Mouse (Mus musculus): ENCODE measurements around the gene Rex1bd. TPM values are rescaled to one million over a fixed set of nuclear protein-coding genes. Genes with fewer than 3 reads are reported as not detected.

Gene Rex1bd
- total RNA-seq, 2 experiments from 2014 or later: 109 to 113 TPM

GRCm38 (mm10) chr8:70504851-70505250, 1.7 kb downstream of the Rex1bd start:
- DNase-seq: peak; percentile 80
- intact Hi-C loops (cut with DNase I): loop anchor here (5.0 kb wide), 2 partner anchors 53 to 82 kb away; no protein-coding TSS in a partner anchor

GRCm38 (mm10) chr8:70504291-70504716, 2.2 kb downstream of the Rex1bd start:
- intact Hi-C loops (cut with DNase I): loop anchor here (5.0 kb wide), 1 partner anchor 52 kb away; no protein-coding TSS in a partner anchor
- peak; percentile 71 to 74 for DNase-seq

GRCm38 (mm10) chr8:70503062-70503750, 3.3 kb downstream of the Rex1bd start:
- intact Hi-C loops (cut with DNase I): loop anchor here (1.0 to 5.0 kb wide), 3 partner anchors 51 to 120 kb away; no protein-coding TSS in a partner anchor
- peak; percentile 75 to 76 for DNase-seq

- intact Hi-C loops (cut with DNase I): loop anchor here (2.0 to 5.0 kb wide), 2 partner anchors 50 to 88 kb away; no protein-coding TSS in a partner anchor
- no peak for DNase-seq
Measured at GRCm38 (mm10) chr8:70502540-70502939, 4.0 kb downstream of the Rex1bd start.

DNA sequence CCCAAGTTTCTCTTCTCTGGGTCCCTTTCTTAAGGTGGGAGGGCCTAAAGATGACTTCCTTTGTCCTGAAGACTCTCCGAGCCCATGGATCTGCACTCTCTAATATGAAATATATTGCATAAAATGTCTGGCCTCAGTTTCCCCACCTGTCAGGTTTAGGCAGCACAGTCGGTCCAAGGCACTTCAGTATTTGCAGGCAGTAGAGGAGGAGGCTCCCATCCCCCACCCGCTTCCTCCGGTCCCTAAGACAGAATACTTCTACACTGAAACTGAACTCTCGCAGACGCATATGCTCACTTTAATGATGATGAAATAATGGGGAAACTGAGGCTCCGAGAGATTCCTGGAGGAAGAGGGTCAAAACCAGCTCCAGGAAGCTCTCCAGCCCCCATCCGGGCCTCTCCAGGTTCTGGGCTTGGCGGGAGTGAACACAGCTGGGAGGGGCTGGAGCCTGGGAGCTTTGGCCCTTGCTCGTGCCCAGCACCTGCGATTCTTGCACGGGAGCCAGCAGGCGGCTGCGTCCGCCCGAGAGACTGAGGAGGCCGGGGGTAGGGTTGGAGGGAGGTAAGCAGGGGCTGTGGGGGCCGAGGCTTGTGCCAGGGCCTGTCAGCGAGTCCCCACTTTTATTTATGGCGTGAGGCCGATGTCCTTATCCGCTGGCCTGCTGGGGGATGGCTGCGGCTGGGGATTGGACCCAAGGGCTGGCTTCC, 4.6 kb downstream of the Rex1bd start:
- no peak for DNase-seq
- intact Hi-C loops (cut with DNase I): loop anchor here (2.0 to 5.0 kb wide), 2 partner anchors 50 to 87 kb away; no protein-coding TSS in a partner anchor

GRCm38 (mm10) chr8:70500386-70501301, 5.9 kb downstream of the Rex1bd start:
- DNase-seq: no peak
- intact Hi-C loops (cut with DNase I): loop anchor here (5.0 kb wide), 1 partner anchor 48 kb away; no protein-coding TSS in a partner anchor

GRCm38 (mm10) chr8:70495771-70496062, 10.8 kb downstream of the Rex1bd start:
- DNase-seq: no peak
- intact Hi-C loops (cut with DNase I): no loop called here

DNA sequence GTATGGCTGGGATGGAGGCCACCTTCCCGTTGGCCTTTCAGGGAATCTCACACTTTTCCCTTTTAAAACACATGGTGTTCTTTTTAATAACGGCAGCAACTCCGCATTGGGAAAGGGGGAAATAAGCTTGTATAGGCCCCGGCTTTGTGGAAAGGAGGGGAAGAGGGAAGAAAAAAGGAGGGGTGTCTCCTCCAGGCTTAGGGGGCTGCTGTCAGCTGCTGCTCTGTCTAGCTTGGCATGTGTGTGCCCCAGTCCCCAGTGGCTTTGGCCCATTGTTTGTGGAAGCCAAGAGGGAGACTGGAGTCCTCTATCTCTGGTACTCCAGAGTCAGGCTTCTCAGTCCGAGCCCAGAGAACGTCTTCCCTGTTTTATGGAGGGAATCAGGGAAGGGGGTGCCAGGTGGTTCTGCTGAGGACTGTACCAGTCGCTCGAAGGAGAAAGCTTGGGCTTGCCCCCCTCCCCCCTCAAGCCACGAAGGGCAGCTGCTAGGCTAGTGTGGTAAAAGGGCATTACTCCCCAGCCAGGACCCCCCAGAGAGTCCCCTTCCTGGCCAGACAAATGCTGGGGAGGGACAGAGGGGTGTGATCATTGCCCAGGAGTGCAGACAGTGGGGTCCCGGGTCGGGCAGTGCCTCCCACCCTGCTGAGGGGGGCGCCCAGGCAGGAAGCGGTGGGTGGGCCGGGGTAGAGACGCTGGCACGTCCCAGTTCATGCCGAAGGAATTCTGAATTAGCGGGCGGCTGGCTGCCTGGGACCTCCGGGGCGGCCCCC, 11.4 kb downstream of the Rex1bd start:
- intact Hi-C loops (cut with DNase I): no loop called here
- no peak for DNase-seq

- no peak for DNase-seq
- intact Hi-C loops (cut with DNase I): no loop called here
Measured at GRCm38 (mm10) chr8:70494416-70494945, 12.1 kb downstream of the Rex1bd start.

GRCm38 (mm10) chr8:70493692-70494415, 12.7 kb downstream of the Rex1bd start:
- no peak for DNase-seq
- intact Hi-C loops (cut with DNase I): no loop called here

DNA sequence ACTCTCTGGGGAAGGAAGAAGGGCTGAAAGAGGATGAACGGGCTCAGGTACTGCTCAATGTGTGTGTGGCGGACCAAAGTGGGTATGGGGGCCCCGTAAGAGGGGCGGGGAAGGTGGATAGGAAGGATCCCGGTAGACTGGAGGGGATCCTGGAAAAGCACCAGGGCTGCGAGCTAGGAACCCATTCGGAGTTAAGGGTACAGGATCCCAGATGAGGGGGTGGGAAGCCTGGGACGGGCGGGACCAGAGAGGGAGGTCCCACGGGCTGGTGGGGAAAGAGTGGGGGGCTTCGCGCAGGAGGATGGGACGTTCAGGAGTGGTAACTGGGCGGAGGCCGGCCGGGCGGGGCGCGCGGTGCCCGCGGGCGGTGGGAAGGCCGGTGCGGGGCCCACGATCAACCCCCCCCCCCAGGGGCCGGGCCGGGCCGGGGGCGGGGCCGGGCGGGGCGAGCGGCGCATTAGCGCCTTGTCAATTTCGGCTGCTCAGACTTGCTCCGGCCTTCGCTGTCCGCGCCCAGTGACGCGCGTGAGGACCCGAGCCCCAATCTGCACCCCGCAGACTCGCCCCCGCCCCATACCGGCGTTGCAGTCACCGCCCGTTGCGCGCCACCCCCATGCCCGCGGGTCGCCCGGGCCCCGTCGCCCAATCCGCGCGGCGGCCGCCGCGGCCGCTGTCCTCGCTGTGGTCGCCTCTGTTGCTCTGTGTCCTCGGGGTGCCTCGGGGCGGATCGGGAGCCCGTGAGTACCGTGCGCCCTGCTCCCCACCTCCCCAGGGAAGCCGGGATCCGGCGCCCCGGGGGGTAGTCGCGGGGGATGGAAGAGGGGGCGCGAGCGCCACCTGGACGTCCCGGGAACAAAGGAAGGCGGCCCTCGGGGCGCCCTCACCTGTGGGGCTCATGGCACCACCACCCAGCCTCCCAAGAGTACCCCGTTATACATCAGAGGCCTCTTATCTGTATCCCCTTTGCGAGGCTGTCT, 13.6 kb downstream of the Rex1bd start, which contains the start of gene Crlf1:
TSS of gene Crlf1 (plus strand) at position 495 of the 977 bp plus-strand sequence.
- intact Hi-C loops (cut with DNase I): no loop called here
- DNase-seq: no peak

DNA sequence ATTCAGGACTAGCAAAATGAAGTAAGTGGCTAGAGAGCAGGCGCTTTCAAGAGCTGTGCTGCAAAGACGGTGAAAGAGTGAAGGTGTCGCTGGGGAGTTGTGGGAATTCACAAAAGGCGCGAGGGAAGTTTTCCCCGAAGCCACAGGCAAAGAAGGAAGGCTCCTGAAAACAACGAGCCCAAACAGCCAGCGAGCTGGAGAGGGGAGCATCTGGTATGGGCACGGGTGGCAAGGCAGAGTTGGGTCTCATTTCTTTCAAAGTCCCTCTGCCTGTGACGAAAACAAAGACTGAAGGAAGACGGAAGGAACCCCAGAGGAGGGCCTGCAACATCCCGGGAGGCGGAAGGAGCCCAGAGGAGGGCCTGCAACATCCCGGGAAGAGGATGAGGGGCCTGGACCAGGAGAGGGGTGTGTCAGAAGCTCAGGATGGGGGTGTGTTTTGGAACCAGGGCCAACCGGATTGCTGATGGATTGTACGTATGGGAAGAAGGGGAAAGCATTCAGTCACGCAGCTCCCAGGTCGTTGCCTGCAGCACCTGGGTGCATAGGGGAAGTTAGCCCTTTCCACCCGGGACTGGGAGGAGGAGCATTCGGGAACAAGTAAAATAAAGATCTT, 15.6 kb downstream of the Rex1bd start:
- intact Hi-C loops (cut with DNase I): no loop called here
- DNase-seq: no peak

- intact Hi-C loops (cut with DNase I): no loop called here
- no peak for DNase-seq
Measured at GRCm38 (mm10) chr8:70490061-70490879, 16.3 kb downstream of the Rex1bd start.

DNA sequence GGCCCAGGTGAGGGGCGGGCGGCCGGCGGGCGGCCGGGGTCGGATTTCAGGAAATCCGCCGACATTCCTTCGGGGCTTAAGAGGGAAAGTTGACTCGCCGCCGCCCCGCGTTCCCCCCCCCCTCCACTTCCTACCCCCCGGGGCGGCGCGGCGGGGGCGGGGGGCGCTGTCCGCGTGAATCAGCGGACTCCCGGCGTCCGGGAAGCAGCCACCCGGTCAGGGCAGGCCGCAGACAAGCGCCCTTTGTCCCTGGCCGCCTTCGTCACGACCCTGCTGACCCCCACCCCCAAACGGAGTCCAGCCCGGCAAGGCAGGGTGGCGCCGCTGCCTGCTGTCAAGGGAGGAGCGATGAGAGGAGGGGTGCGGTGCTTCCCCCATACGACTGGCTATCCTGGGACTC, 17.0 kb downstream of the Rex1bd start:
- DNase-seq: no peak
- intact Hi-C loops (cut with DNase I): no loop called here

GRCm38 (mm10) chr8:70488931-70489470, 17.6 kb downstream of the Rex1bd start:
- intact Hi-C loops (cut with DNase I): no loop called here
- no peak for DNase-seq
